Mouse (Mus musculus) T-cell, adult 2 months (primary cell): Measurements from ENCODE around the gene Sacs.
"Not testable (repeated sequence)": the region's sequence is repeated elsewhere in the genome, so short reads cannot be mapped to it uniquely, and the experiment has no call there.

Experiments
- DNase-seq: peaks from one replicate; pipeline ENCODE4 v3.0.0; 2022; ENCODE audit warnings: low spot score

Sacs gene

DNA sequence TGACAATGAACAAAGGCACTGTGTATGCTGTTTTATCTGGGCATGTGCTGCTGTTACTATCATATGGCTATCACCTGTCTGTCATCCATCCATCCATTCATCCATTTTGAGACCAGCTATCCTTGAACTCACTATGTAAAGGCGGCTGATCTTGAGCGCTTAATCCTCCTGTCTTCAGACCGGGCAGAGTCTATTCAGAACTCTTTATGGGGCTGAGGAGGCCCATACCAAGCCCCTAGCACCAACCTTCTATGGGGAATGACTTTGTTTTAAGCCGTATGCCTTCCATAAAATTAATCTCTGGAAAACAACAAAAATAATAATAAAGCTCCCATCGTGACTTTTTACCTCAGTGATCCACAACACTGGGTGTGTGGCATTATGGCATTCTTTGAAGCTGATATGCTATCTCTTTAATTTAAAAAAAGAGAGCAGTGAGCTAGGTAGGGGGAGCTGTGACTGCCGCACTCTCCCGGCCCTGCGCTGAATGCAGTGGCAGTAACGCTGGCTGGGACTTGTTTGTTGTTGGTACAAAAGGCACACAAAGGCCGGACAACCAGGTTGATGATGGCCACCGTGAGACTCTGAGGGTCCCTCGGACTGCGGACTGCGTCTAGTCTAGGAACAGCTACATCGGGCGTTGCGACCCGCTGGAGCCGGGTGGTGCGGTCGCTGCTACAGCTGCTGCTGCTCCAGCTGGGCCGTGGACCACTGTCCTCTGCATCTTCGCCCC lies at the start of gene Sacs:
Gene Sacs, plus strand, starts transcription at position 464 of the 733 bp plus-strand sequence.
- DNase-seq, result no peak

DNA sequence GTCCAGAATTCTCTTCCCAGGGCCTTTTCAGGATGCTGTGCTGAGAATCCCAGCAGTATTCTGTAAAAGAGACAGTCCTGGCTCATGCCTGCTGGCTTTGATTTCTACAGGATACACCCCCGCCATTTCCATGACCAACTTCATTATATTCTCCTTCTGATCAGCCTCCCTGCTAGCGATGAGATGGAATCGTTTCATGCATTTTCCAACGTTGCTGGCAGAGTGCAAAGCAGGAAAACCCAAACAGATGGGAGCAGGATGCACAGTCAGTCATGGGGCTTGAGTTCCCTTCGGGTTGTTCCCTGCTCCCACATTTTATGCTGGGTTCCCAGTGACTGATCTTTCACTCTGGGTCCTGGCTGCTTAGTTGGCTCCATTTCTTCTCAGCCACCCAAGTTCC lies 47.3 kb upstream of the Sacs start:
- DNase-seq, result no peak

DNA sequence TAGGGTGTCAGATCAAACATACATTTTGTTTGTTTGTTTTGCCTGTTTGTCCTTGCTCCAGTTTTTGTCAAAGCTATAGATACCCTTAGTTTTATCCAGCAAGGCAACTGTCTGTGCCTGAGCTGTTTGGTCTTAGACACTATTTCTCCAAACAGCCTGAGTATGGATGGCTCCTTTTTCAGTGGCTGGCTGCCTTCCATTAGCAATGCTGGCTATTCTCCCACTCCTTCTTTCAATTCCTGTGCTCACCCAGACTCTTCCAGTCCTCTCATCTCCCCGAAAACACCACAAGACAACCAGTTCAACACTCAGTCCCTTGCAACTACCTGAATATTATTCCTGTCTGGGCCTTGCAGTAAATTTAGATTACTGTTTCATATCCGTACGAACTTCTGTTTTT lies 46.2 kb upstream of the Sacs start:
- no peak for DNase-seq

DNA sequence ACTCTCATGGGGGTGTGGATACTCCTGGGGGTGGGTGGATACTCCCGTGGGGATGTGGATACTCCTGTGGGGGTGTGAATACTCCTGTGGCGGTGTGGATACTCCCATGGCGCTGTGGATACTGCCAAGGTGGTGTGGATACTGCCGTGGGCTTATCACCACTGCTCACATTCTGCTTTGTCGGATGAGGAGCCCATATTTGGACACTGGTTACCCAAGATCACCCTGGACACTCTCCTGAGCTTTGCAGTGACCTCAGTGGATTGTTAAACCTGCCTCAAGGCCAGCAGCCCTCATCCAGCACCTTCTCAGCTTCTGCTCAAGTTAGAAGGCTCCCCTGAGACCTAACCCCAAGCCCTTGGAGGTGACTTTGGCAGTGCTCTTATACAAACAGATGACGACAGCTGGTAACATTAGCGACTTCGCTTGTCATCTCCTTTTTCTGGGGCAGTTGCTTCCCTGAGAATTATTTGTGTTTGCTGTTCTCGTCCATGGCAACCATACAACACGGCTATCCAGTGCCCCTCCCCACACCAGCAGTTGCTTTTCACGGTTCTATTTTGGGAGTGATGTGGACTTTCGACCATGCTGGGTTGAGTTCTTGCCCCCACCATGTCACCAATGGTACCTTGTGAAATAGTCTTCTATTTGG lies 40.2 kb upstream of the Sacs start:
- no peak for DNase-seq

DNA sequence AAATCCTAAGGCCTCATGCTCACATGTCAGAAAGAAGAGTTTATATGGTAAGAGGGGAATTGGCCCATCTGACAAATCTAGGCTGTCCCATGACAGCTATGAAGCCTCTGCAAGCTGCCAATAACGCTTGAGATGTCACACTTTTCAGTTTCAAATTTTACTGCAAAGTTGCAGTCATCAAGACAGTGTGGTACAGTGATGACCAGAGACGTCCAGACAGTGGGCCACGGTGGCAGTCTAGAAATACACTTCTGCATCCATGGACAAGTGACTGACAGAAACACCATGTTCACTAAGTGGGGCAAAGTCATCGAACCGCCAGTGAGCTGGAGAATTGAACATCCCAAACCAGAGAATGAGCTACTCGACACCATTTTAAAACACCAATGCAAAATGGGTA lies 37.5 kb upstream of the Sacs start:
- DNase-seq, result no peak

DNA sequence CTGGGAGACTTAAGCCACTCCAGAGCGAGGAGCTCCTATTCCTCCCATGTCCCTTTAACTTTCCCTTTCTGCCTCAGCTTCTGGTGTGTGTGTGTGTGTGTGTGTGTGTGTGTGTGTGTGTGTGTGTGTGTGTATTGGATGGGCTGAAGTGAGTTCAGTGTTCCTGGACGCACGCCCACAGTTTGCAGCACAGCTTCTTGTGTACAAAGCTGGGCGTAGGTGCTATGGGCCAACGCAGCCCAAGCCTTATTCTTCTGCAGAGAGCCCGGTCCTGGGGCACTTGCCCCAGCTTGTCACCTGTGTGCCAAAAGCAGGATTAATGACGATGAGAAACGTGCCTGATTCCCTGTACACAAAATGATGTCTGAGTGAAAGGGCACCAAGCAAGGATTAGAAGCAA lies 31.9 kb upstream of the Sacs start:
- DNase-seq, result no peak

DNA sequence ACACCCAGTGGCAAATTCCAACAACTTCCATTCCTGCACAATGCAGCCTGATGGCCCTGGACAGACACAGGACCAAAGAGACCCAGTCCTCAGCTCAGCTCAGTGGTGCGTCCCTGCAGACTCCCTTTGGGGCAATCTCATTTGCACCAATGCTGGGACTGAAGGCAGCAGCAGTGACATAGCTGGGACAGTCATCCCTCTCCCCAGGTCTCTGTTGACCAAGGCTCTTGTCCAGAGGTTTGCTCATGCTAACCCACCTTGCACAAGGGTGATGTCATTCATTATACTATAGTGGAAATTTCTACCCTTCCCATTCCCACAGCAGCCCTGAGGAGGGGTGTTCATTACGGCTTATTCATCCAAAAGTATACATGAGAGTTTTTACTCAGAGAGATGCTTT lies 29.6 kb upstream of the Sacs start:
- DNase-seq, result no peak

DNA sequence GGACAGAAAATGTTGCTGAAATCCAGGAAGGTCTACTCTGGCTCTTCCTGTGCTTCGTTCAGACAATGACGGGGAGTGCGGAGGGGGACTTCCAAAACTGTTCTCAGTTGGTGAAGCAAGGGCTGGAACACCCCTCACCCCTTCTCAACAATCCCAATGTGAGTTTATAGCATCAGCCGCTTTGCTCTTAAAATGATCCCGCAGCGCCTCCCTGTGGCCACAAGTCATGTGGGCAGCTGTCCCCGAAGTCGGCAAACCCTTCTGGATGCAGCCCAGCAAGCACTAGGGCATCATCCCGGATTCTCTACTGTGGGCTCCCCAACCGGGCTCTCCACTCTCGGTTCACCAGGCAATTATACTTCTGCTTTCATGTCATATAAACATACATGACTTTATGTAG lies 25.9 kb upstream of the Sacs start:
- DNase-seq, result peak; percentile 63

DNA sequence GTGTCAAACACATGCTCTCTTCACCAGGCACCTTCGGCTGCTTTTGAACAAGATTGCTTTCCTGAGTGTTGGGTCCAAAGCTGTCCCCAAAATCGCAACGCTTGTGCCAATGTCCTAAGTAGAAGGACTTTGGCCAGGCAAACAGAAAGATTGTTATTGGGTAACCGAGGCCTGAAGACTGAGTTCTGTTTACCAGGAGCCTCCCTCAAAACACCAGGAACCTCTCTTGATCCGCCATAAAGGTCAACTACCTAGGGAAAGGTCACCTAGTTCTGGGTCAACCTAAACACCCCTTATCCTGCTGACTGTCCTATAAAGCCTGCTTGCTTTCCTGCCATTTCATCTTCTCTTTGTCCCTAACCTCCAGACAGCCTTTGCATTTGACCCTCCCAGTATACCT lies 13.5 kb upstream of the Sacs start:
- DNase-seq, result no peak

DNA sequence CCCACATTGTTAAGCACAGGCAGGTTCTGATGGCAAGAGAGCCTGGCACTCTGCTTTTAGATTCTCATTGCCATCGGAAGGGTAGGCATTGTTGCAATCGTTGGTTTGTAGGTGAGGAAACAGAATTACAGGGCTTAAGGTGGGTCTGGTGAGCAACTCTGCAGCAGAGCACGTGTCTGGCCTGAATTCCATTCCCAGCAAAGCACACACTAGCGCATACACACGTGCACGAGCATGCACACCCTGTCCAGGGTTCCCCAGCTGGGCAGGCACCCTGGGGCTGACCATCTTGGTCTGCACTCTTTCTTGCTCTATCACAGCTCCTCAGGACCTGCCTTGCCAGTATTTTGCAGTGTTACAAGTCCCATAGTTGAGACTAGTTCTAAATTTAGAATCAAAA lies 13.1 kb upstream of the Sacs start:
- DNase-seq, result no peak

DNA sequence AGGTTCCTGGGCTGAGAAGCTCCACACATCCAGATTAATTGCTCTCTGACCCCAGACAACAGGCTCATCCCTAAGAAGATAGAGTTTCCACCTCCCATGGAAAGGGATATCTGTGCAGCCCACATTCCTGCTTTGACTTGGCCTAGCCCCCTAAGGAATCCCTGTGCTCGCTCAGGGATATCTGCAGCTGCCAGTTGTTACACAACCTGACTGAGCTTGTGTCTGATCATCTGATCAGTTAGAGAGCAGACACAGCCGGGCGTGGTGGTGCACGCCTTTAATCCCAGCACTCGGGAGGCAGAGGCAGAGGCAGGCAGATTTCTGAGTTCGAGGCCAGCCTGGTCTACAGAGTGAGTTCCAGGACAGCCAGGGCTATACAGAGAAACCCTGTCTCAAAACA lies 10.9 kb upstream of the Sacs start:
- DNase-seq, result not testable (repeated sequence)

DNA sequence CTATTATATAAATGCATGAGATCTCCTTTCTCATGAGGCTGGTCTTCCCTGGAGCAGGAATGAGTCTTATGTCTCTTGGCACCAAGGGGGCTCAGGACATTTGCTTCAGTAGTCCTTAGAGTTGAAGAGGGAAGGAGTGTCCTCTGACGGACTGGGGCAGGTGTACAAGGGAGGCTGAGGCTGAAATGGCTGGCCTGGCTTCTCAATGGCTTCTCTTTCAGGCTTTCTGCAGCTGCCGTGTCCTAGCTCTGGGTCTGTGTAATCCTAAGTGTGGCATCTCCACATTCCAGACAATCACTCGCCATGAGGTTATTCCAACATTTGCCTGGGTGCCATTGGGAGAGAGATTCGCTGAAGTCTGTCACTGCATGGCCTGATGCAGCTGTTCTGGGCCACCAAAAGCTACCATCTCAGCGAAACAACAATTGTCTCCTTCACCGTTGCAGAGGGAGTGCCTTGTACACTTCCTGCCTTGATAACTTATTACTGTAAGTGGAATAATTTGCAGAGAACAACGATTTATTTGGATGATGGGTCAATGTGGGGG lies 9.2 kb upstream of the Sacs start:
- DNase-seq, result no peak

DNA sequence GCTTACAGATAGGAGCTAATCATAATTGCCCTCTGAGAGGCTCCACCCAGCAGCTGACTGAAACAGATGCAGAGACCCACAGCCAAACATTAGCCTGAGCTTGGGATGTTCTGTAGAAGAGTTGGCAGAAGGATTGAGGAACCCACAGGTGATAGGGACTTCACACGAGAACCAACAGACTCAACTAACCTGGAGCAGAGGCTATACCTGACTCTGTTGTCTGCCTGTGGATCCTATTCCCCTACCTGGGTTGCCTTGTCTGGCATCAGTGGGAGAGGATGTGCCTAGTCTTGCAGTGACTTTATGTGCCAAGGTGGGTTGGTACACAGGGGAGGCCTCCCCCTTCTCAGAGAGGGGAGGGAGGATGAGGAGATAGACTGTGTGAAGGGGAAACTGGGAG lies 5.7 kb upstream of the Sacs start:
- no peak for DNase-seq

DNA sequence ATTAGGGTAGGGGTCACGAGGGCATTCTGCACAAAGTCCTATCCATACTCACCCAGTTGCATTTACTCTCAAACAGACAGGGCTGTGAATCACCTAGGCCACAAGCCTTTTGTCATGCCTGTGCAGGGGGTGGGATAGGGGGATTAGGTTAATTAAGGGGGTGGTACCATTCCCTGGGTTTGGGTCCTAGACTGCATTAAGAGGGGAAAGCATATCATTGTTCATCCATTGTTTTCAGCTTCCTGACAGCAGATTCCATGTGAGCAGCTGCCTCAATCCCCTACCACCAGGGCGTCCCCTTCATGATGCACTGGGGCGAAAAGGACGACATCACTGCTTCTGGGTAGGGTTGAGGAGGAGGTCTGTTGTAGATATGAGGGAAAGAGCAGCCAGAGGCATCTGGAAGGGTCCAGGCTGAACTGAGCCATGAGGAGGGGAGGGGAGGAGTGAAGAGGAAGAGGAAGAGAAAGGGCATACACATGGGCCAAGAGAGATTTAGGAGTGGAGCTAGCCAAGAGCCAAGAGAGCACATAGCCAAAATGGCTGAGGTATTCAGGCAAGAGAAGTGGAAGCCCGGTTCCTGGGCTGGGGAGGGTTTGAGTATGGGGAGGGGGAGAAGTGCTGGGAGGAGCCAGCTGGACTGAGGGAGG lies 3.8 kb upstream of the Sacs start:
- no peak for DNase-seq

DNA sequence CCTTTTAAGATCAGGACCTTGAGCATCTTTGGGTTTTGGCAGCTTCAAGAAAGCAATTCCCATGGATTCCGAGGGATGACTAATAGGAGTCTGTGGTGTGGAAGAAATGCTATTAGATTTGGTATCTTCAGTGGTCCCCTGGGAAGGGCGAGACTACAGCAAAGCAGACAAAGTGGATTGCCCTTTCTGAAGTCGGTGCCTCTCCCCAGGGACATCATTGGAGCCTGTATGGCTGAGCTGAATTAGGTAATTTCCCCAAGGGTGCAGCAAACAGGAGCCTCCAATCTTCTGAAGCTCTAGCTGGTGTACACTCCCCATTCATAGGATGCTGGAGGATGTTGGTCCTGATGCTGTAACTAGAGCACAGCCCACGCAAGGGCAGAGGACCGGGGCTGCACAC lies 847 bp upstream of the Sacs start:
- no peak for DNase-seq

DNA sequence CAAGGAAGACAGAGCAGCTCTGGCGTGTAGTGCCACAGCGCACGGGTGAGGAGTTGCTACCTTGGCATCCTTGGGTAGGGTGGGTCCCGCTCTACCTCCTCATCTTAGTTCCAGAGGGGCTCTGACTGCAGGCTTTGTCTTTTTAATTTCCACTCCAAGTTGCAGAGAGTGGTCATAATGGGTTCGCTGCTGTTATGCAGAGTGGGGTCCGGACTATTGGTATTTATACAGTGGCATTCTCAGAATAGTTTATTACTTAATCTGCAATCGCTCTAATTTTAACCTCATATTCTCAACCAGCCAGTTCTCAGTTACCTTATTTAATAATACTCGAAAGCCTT lies 440 bp downstream of the Sacs start:
- no peak for DNase-seq

DNA sequence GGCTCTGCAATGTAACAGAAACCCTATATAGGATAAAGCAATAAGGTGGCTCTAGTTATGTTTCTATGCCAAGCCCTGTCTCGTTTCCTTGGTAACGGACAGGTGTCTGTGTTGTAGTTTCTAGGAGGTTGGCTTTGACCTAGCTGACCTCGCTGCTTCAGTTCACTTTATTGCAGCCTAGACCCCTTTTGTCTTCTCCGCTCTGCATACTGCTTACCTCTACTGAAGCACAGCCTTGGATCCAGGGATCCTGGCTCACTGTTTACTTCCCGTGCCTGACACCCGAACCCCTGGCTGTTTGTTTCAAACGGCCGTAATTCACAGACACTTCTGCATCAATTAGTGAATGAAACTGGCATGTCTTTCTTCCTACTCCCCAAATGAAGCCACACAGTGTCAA lies 5.1 kb downstream of the Sacs start:
- DNase-seq, result no peak

DNA sequence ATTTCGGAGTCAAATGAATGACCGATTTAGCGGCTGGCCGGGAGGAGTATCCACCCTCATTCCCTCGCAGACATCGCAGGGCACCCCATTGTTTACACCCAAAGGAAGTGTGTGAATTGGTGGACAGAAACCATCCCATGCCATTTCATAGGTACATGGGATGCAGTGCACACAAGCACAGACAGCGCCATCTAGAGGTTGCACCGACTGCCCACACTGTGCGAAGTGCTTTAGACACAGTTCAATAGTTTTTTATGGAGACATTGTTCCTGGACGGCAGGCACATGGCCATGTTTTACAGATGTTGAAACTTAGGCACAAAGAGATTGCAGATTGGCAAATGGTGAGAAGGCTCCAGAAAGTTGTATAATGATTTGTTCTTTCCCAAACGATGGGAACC lies 5.6 kb downstream of the Sacs start:
- no peak for DNase-seq

DNA sequence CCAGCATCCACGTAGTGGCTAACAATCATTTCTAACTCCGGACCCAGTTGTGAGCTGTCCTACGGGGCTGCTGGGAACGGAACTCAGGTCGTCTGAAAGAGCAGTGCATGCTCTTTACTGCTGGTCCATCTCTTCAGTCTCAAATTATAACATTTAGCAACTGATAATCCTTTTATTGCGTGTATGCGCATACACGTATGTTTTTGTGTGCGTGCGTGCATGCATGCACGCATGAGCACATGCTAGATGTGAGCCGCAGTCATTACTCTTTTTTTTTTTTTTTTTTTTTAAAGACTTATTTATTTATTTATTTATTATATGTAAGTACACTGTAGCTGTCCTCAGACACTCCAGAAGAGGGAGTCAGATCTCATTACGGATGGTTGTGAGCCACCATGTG lies 12.2 kb downstream of the Sacs start:
- not testable (repeated sequence) for DNase-seq

DNA sequence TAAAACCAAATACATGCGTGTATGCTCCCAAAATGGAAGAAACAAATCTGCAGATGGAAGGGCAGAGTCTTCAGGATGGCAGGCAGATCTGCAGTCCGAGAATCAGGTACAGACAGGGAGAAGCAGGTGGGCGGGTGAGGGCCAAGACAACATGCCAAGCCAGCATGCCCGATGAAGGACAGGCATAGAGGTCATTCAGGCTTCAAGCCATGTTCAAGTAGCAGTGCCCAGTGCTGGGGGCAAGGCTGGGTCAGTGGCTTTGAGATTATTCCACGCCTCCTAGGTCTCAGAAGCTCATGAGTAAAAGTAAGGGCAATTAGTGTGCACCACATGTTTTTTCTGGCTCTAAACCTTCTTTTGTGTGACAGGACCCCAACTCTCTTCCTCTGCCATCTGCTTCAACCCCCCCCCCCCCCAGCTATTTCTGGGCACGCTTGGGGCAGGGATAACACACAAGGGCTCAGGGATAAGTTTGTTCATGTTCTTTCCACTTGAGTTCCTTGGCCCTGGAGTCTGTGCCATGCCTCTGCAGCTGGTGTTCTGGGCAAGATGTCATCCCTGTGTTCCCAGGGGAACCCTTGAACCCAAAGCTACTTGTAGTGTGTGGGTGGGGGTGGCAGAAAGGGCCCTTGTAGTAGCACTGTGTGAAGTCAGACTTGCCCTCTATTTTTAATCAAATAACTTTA lies 16.8 kb downstream of the Sacs start:
- no peak for DNase-seq

DNA sequence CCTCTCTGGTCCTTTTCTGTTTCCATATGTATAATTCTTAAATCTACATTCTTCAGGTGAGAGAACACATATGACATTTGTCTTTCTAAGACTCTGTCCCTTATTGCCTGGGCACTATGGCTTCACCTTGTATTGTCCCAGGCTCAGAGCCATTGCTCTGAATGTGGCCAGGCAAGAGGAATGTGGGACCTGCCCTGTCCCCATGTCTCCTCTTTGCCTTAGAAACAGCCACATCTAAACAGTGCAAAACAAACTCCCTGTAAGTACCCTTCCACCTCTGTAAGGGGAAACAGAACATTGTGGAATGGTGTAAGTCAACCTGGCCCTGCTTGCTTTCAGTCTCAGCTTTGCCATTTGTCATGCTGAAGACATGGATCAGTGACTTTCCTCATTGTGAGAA lies 17.4 kb downstream of the Sacs start:
- DNase-seq, result no peak

DNA sequence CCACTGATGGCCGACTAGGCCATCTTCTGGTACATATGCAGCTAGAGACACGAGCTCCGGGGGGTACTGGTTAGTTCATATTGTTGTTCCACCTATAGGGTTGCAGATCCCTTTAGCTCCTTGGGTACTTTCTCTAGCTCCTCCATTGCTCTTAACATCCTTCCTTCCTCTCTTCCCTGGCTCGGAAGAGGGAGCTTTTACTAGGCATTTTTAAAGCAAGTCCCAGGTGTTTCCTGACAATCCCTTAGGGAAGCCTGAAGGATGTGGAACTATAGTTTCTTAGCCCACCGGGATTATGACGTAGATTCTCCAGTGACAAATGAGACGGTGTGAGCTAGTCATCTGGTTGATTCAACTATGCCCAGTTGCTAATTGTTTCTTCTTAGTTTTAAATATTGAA lies 19.2 kb downstream of the Sacs start:
- not testable (repeated sequence) for DNase-seq

DNA sequence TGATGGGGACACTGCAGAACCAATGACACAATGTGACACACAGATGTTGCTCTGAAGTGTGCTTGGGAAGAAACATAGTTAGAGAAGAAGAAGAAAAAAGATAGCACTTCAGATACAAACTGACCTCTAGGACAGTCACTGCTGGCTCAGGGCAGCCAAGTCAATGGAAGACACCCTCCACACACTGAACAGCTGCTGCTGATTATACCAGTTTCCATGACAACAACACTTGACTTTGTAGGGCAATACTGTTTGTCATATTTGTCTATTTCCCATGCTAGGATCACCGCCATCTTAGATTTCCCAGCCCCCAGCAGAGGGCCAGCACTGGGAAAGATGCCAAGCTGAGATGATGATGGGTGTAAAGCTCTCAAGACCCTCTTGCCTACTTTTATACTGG lies 22.7 kb downstream of the Sacs start:
- DNase-seq, result no peak
